Mouse (Mus musculus) embryonic facial prominence, embryonic 12.5 days (tissue): ENCODE results near the gene Uap1. TPM values are rescaled to one million over a fixed set of nuclear protein-coding genes. Genes with fewer than 3 reads are reported as not detected.
"Not testable (repeated sequence)": the region's sequence is repeated elsewhere in the genome, so short reads cannot be mapped to it uniquely, and the experiment has no call there.

ENCODE experiments used
- ATAC-seq: fragments of 200-750 bp; cut with Nextera tagmentation; 2 replicates; pipeline ENCODE4 v1.8.0; 2017; ENCODE audit not compliant: insufficient number of reproducible peaks, insufficient read depth, low FRiP score, low TSS enrichment
- H3K27ac ChIP-seq: fragments of 300-500 bp; sonication (generic); 2 replicates; pipeline ENCODE4 v1.5.1; 2016; ENCODE audit warnings: mild to moderate bottlenecking
- H3K27me3 ChIP-seq: fragments of 300-500 bp; sonication (generic); 2 replicates; pipeline ENCODE4 v1.6.1; 2016; ENCODE audit warnings: mild to moderate bottlenecking, moderate library complexity
- H3K36me3 ChIP-seq: fragments of 300-500 bp; sonication (generic); 2 replicates; pipeline ENCODE4 v1.6.1; 2016; ENCODE audit warnings: mild to moderate bottlenecking
- H3K4me1 ChIP-seq: fragments of 300-500 bp; sonication (generic); 2 replicates; pipeline ENCODE4 v1.6.1; 2016
- H3K4me2 ChIP-seq: fragments of 300-500 bp; sonication (generic); replicated peaks from 2 replicates; pipeline ENCODE4 v1.6.1; 2016; ENCODE audit warnings: mild to moderate bottlenecking, moderate library complexity
- H3K4me3 ChIP-seq: fragments of 300-500 bp; sonication (generic); 2 replicates; pipeline ENCODE4 v1.5.1; 2016; ENCODE audit warnings: mild to moderate bottlenecking
- H3K9ac ChIP-seq: fragments of 300-500 bp; sonication (generic); 2 replicates; pipeline ENCODE4 v1.6.1; 2016; ENCODE audit warnings: mild to moderate bottlenecking, moderate library complexity
- H3K9me3 ChIP-seq: fragments of 300-500 bp; sonication (generic); 2 replicates; pipeline ENCODE4 v1.6.1; 2016; ENCODE audit warnings: mild to moderate bottlenecking, moderate library complexity
- WGBS: fragments of 180-500 bp; shearing (Covaris S2); methylation state at CpG from one replicate; pipeline ENCODE4 v1.1.7; 2016; 5-methylcytosine and 5-hydroxymethylcytosine counted together
- polyA plus RNA-seq: library from polyadenylated mRNA; unstranded; fragments of >200 nt; fragmentation: Nextera tagmentation; extraction: Ambion mirVana; gene quantifications from 2 replicates; pipeline ENCODE4 v1.2.1, GENCODE M21; 2016

Uap1 gene
- polyA plus RNA-seq, 1 experiment from 2014 or later: 70.4 TPM

- ATAC-seq: peak; percentile 18; the same call in 1 of the 2 replicates
- WGBS: 27% methylated on average over 19 of the region's 19 CpGs
- peak overlapping the region; percentile 65 for H3K4me2 ChIP-seq
- peak overlapping the region; percentile 65 for H3K9ac ChIP-seq
- no peaks in the 10 kb centered on the region for H3K27me3 ChIP-seq
- peak overlapping the region; percentile 96 for H3K27ac ChIP-seq
- H3K36me3 ChIP-seq: no peaks in the 10 kb centered on the region
- no peaks in the 10 kb centered on the region for H3K9me3 ChIP-seq
- peak overlapping the region; percentile 60 for H3K4me3 ChIP-seq
- peaks cover 37% of the 10 kb centered on the region for H3K4me1 ChIP-seq
Measured at GRCm38 (mm10) chr1:170109776-170110515, 64.8 kb downstream of the Uap1 start.

- H3K27ac ChIP-seq, ATAC-seq, H3K4me2 ChIP-seq, H3K9ac ChIP-seq, H3K36me3 ChIP-seq, H3K4me3 ChIP-seq, H3K27me3 ChIP-seq, H3K9me3 ChIP-seq: not testable (repeated sequence)
- 95% methylated on average over 6 of the region's 6 CpGs for WGBS
- H3K4me1 ChIP-seq: peaks cover 12% of the 10 kb centered on the region
Measured at GRCm38 (mm10) chr1:170102814-170103213, 71.9 kb downstream of the Uap1 start.

Other genes with a start within 250 kb of the Uap1 start
- 0.47 TPM in 1 of 2 replicates, not detected in the other for gene Ccdc190, start 246.3 kb downstream of the Uap1 start, polyA plus RNA-seq
- 20.3 and 23.8 TPM in 2 replicates for gene Hsd17b7, start 205.7 kb downstream of the Uap1 start, polyA plus RNA-seq
- 114 and 119 TPM in 2 replicates for gene Ddr2, start 64.2 kb downstream of the Uap1 start, polyA plus RNA-seq
- 8.8 and 9.7 TPM in 2 replicates for gene Uhmk1, start 40.4 kb upstream of the Uap1 start, polyA plus RNA-seq
- gene Sh2d1b2, start 57.8 kb upstream of the Uap1 start, polyA plus RNA-seq: not detected in 2 replicates
- gene Sh2d1b1, start 102.4 kb upstream of the Uap1 start, polyA plus RNA-seq: 0.14 TPM in 1 of 2 replicates, not detected in the other
- 3.2 and 3.4 TPM in 2 replicates for gene Gm7694, start 131.4 kb upstream of the Uap1 start, polyA plus RNA-seq
- gene Spata46, start 133.8 kb upstream of the Uap1 start, polyA plus RNA-seq: 1.0 and 1.1 TPM in 2 replicates